Mouse (Mus musculus) cerebellum, adult 2 months (tissue): Measurements from ENCODE around the gene BC061212. TPM values are rescaled to one million over a fixed set of nuclear protein-coding genes. Genes with fewer than 3 reads are reported as not detected.
"Not testable (repeated sequence)": the region's sequence is repeated elsewhere in the genome, so short reads cannot be mapped to it uniquely, and the experiment has no call there.

Source experiments
- DNase-seq, 2 experiments: peaks; one replicate each; pipeline ENCODE4 v3.0.0; 2021
- H3K27ac ChIP-seq: fragments of 200-500 bp; 2 replicates; pipeline ENCODE4 v1.5.1; 2012; ENCODE audit warnings: low read length, control low read depth, inconsistent platforms; ENCODE audit not compliant: insufficient read depth
- H3K27me3 ChIP-seq: fragments of 200-500 bp; 2 replicates; pipeline ENCODE4 v1.6.1; 2012; ENCODE audit warnings: inconsistent platforms, mild to moderate bottlenecking, low read length, moderate library complexity; ENCODE audit not compliant: control insufficient read depth, insufficient read depth
- H3K4me1 ChIP-seq: fragments of 200-500 bp; 2 replicates; pipeline ENCODE4 v1.6.1; 2011; ENCODE audit warnings: low read length; ENCODE audit not compliant: control insufficient read depth, insufficient read depth
- H3K4me3 ChIP-seq: fragments of 200-500 bp; replicated peaks from 2 replicates; pipeline ENCODE3; 2011; ENCODE audit warnings: mild to moderate bottlenecking, low read depth, low read length, control low read depth; ENCODE audit not compliant: insufficient read depth
- WGBS: fragments of 180-500 bp; shearing (Covaris S2); methylation state at CpG from one replicate; pipeline ENCODE4 v1.1.7; 2018; 5-methylcytosine and 5-hydroxymethylcytosine counted together
- polyA plus RNA-seq: library from polyadenylated mRNA; depleted of rRNA; stranded (reverse); fragments of >200 nt; gene quantifications from 2 replicates; pipeline ENCODE4 v1.2.3, GENCODE M21; 2012; rRNA removed

Gene BC061212
- polyA plus RNA-seq = not detected in 2 replicates

DNA sequence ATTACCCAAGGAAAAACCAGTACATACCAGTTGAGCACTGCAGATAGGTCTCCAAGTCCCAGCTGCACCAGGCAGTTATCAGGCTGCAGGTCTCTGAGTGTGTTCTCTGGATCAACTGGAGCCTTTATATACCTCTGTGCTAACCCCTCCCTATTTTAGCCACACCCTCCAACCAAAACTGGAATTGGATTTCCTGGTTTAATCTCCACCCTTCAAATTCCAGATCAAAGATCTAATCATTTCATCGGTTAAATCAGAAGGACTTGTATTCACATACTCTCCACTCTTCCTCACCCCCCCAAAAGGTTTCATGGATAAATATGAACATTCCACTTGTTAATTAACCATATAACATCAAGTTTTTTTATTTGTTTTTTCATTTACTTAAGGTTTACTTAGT is at the start of gene BC061212:
Gene BC061212, minus strand, starts transcription at position 101 of the 400 bp plus-strand sequence.
- not testable (repeated sequence) for DNase-seq, H3K4me1 ChIP-seq, H3K27me3 ChIP-seq, H3K4me3 ChIP-seq, H3K27ac ChIP-seq
- no CpG with 5 or more reads among the region's 1 CpGs for WGBS

DNA sequence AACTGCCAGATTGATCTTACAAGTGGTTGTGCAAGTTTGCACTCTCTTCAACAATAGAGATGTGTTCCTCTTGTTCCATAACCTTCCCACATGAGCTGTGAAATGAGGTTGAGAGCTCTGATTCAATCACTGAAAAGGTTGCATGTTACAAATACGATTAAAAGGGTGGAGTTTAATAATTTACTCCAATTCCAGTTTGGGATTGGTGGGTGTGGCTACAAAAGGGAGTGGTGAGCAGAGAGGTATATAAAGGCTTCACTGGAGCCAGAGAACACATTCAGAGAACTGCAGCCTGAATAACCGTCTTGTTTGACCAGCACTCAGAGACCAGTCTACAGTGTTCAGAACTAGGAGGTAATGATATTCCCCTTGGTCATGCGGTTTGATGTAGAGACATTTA is 5.7 kb upstream of the BC061212 start, which contains the start of gene Gm6351:
Gene Gm6351, plus strand, starts transcription at position 301 of the 400 bp plus-strand sequence.
- H3K27ac ChIP-seq, H3K4me1 ChIP-seq, H3K4me3 ChIP-seq, H3K27me3 ChIP-seq, DNase-seq: not testable (repeated sequence)
- WGBS = no CpG with 5 or more reads among the region's 3 CpGs

Other genes with a start within 250 kb of the BC061212 start
- not detected in 2 replicates for gene Gm7792, start 226.8 kb downstream of the BC061212 start, polyA plus RNA-seq
- not detected in 2 replicates for gene Gm16429, start 141.5 kb downstream of the BC061212 start, polyA plus RNA-seq
- gene Gm6351, start 5.8 kb upstream of the BC061212 start, polyA plus RNA-seq = not detected in 2 replicates
- not detected in 2 replicates for gene Gm3106, start 147.5 kb upstream of the BC061212 start, polyA plus RNA-seq
- not detected in 2 replicates for gene A430089I19Rik, start 236.3 kb upstream of the BC061212 start, polyA plus RNA-seq
- not detected in 2 replicates for gene Gm6502, start 243.9 kb upstream of the BC061212 start, polyA plus RNA-seq